Mouse (Mus musculus) megakaryocyte, embryonic 14.5 days (primary cell): ENCODE measurements around the gene Dcaf17.

Source experiments
- FLI1 ChIP-seq: IDR thresholded peaks from 2 replicates; pipeline ENCODE4 v1.6.1; 2012; ENCODE audit warnings: low read length, inconsistent platforms, mixed read lengths
- GATA1 ChIP-seq: IDR thresholded peaks from 3 replicates; pipeline ENCODE4 v1.6.1; 2012; ENCODE audit warnings: mixed read lengths, low read length, inconsistent platforms, borderline replicate concordance

DNA sequence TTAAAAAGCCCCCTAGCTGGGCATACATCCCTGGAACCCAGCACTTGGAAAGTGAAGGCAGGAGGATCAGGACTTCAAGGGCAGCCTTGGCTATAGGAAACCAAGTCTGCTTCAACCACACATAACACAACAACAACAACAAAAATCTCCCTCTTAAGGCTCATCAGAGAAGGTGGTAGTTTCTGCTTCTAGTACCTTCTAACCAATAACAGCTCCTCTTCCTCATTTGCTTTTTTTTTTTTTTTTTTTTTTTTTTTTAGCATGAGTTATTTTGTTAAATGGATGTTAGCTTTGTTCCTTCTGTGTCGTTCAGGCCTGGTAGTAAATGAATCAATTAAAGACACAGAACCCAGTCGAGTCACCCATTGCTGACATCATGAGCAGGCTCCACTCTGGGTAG, 52.1 kb downstream of the Dcaf17 start:
- TF ChIP-seq GATA1 = no peak
- TF ChIP-seq FLI1 = no peak
